Mouse (Mus musculus) neutrophil, adult 5-6 weeks (primary cell): Measurements from ENCODE around the gene Smim15. TPM values are rescaled to one million over a fixed set of nuclear protein-coding genes. Genes with fewer than 3 reads are reported as not detected.

Source experiments
- total RNA-seq: library from RNA; stranded (forward); fragments of 200-1000 nt; gene quantifications from 2 replicates; pipeline ENCODE4 v1.2.3, GENCODE M21; 2017

Gene Smim15
- total RNA-seq, 1 experiment from 2014 or later: 109 TPM

Other genes with a start within 250 kb of the Smim15 start
- gene Ndufaf2, start 114.2 kb downstream of the Smim15 start, total RNA-seq: 6.0 and 10.6 TPM in 2 replicates
- 10.8 and 14.4 TPM in 2 replicates for gene Ercc8, start 114.3 kb downstream of the Smim15 start, total RNA-seq
- gene Elovl7, start 170.0 kb downstream of the Smim15 start, total RNA-seq: 1.7 and 3.3 TPM in 2 replicates